Mouse (Mus musculus) liver, embryonic 14.5 days (tissue): ENCODE measurements around the gene Ccdc15. TPM values are rescaled to one million over a fixed set of nuclear protein-coding genes. Genes with fewer than 3 reads are reported as not detected.

Source experiments
- ATAC-seq: fragments of 200-750 bp; cut with Nextera tagmentation; 2 replicates; pipeline ENCODE4 v1.8.0; 2017; ENCODE audit warnings: moderate number of reproducible peaks, mild to moderate bottlenecking, moderate library complexity; ENCODE audit not compliant: insufficient read depth
- DNase-seq, 3 experiments: peaks; one replicate each; pipeline ENCODE4 v3.0.0-alpha.2; 2012 to 2013; ENCODE audit warnings: low read depth in 3 of 3, low spot score in 3 of 3
- H3K27ac ChIP-seq: fragments of 300-500 bp; sonication (generic); 2 replicates; pipeline ENCODE4 v1.5.1; 2014; ENCODE audit warnings: moderate library complexity, mild to moderate bottlenecking, control low read depth, inconsistent platforms
- H3K27me3 ChIP-seq: fragments of 300-500 bp; sonication (generic); 2 replicates; pipeline ENCODE4 v1.6.1; 2014; ENCODE audit warnings: mild to moderate bottlenecking, low read length, moderate library complexity; ENCODE audit not compliant: control insufficient read depth, insufficient read depth
- H3K36me3 ChIP-seq: fragments of 300-500 bp; sonication (generic); replicated peaks from 2 replicates; pipeline ENCODE4 v1.6.1; 2014; ENCODE audit warnings: low read depth; ENCODE audit not compliant: control insufficient read depth, insufficient read depth
- H3K4me1 ChIP-seq, 2 experiments: fragments of 200-500 bp in 1 of 2; fragments of 300-500 bp in 1 of 2; sonication (generic) in 1 of 2; replicated peaks; 2 replicates each; pipeline ENCODE4 v1.6.1; 2012 to 2014; ENCODE audit warnings: antibody characterized with exemption in 1 of 2, inconsistent platforms in 1 of 2, low read length in 1 of 2; ENCODE audit not compliant: control insufficient read depth in 2 of 2, insufficient read depth in 2 of 2
- H3K4me2 ChIP-seq: fragments of 300-500 bp; sonication (generic); 2 replicates; pipeline ENCODE4 v1.6.1; 2014; ENCODE audit warnings: low read depth, mild to moderate bottlenecking, control low read depth, moderate library complexity
- H3K4me3 ChIP-seq, 2 experiments: fragments of 200-500 bp in 1 of 2; fragments of 300-500 bp in 1 of 2; sonication (generic) in 1 of 2; 2 replicates each; pipeline ENCODE4 v1.5.1; 2012 to 2014; ENCODE audit warnings: low read depth in 2 of 2, low read length in 2 of 2, mild to moderate bottlenecking in 2 of 2, control low read depth in 1 of 2, inconsistent platforms in 1 of 2, moderate library complexity in 1 of 2; ENCODE audit not compliant: insufficient read depth in 1 of 2
- H3K9ac ChIP-seq: fragments of 300-500 bp; sonication (generic); replicated peaks from 2 replicates; pipeline ENCODE4 v1.6.1; 2014; ENCODE audit warnings: mild to moderate bottlenecking, control low read depth, moderate library complexity
- H3K9me3 ChIP-seq: fragments of 300-500 bp; sonication (generic); 2 replicates; pipeline ENCODE4 v1.6.1; 2016; ENCODE audit warnings: low read length, mixed read lengths; ENCODE audit not compliant: control insufficient read depth
- CTCF ChIP-seq: IDR thresholded peaks from 2 replicates; pipeline ENCODE4 v1.5.1; 2016; ENCODE audit warnings: antibody characterized with exemption, low read depth, control low read depth
- EP300 ChIP-seq: IDR thresholded peaks from 2 replicates; pipeline ENCODE4 v1.6.1; 2016; ENCODE audit warnings: antibody characterized with exemption, low read depth
- WGBS: fragments of 180-500 bp; shearing (Covaris S2); extraction: QIAGEN DNeasy Blood & Tissue Kit; methylation state at CpG from one replicate; pipeline ENCODE4 v1.1.7; 2014; ENCODE audit not compliant: insufficient replicate concordance; 5-methylcytosine and 5-hydroxymethylcytosine counted together
- polyA plus RNA-seq, 2 experiments: library from polyadenylated mRNA; depleted of rRNA in 1 of 2; stranded (reverse) in 1 of 2; unstranded in 1 of 2; fragments of >200 nt; fragmentation: Nextera tagmentation in 1 of 2; extraction: Ambion mirVana in 1 of 2; gene quantifications; 2 replicates each; pipeline versions ENCODE4 v1.2.1 to v1.2.3; 2012 to 2014

The Ccdc15 gene
- polyA plus RNA-seq, 2 experiments: 1.5 to 3.0 TPM

GRCm38 (mm10) chr9:37368081-37368830 lies 20.0 kb upstream of the Ccdc15 start:
- Histone ChIP-seq H3K4me2 (no peak overlapping the region), H3K27ac (no peak overlapping the region), H3K9me3 (no peaks in the 10 kb centered on the region), H3K4me3 (no peak overlapping the region), H3K9ac (no peak overlapping the region), H3K36me3 (no peaks in the 10 kb centered on the region), H3K27me3 (no peaks in the 10 kb centered on the region), H3K4me1 (0 out of 4 replicates have a peak, but pooled peaks cover 0 to 1% of the 10 kb centered on the region in 2 experiments)
- TF ChIP-seq EP300 (no peak), CTCF (no peak)
- no peak for DNase-seq
- no peak for ATAC-seq
- 62% methylated on average over 11 of the region's 11 CpGs for WGBS

- H3K27me3 ChIP-seq: no peaks in the 10 kb centered on the region
- H3K4me3 ChIP-seq: no peak within 1 kb of the TSS
- WGBS: 69% methylated on average over 17 of the region's 17 CpGs
- DNase-seq (no peak), ATAC-seq (no peak)
- H3K27ac ChIP-seq: no peak within 1 kb of the TSS
- H3K36me3 ChIP-seq: no peaks in the 10 kb centered on the region
- no peak within 1 kb of the TSS for H3K9ac ChIP-seq
- no peaks in the 10 kb centered on the region for H3K9me3 ChIP-seq
- 0 out of 4 replicates have a peak, but pooled peaks cover 0 to 1% of the 10 kb centered on the region in 2 experiments for H3K4me1 ChIP-seq
- no peak for TF ChIP-seq EP300
- H3K4me2 ChIP-seq: no peak within 1 kb of the TSS
These were observed 19.3 kb upstream of the Ccdc15 start, which contains the start of gene Hepacam for GRCm38 (mm10) chr9:37367301-37368080. Hepacam (plus strand) TSS chr9:37367351.

- ATAC-seq: no peak
- H3K9me3 ChIP-seq: no peaks in the 10 kb centered on the region
- WGBS: 54% methylated on average over 5 of the region's 5 CpGs
These were observed 17.5 kb upstream of the Ccdc15 start for GRCm38 (mm10) chr9:37365706-37366105.

GRCm38 (mm10) chr9:37364392-37364791 lies 16.2 kb upstream of the Ccdc15 start:
- no peaks in the 10 kb centered on the region for H3K36me3 ChIP-seq
- H3K4me1 ChIP-seq: 0 out of 4 replicates have a peak, but pooled peaks cover 0 to 1% of the 10 kb centered on the region in 2 experiments
- no peak overlapping the region for H3K9ac ChIP-seq
- no peak overlapping the region for H3K27ac ChIP-seq
- H3K9me3 ChIP-seq: no peaks in the 10 kb centered on the region
- H3K4me2 ChIP-seq: no peak overlapping the region
- no peaks in the 10 kb centered on the region for H3K27me3 ChIP-seq
- ATAC-seq (no peak), DNase-seq (no peak)
- no peak overlapping the region for H3K4me3 ChIP-seq
- TF ChIP-seq EP300: no peak
- 56% methylated on average over 3 of the region's 3 CpGs for WGBS

More at GRCm38 (mm10) chr9:37365706-37366105, 17.5 kb upstream of the Ccdc15 start:
- TF ChIP-seq CTCF: no peak
- no peak for TF ChIP-seq EP300
- no peaks in the 10 kb centered on the region for H3K36me3 ChIP-seq
- 0 out of 4 replicates have a peak, but pooled peaks cover 0 to 1% of the 10 kb centered on the region in 2 experiments for H3K4me1 ChIP-seq
- no peak overlapping the region for H3K4me3 ChIP-seq
- no peak for DNase-seq
- H3K27me3 ChIP-seq: no peaks in the 10 kb centered on the region
- H3K4me2 ChIP-seq: no peak overlapping the region
- H3K9ac ChIP-seq: no peak overlapping the region
- H3K27ac ChIP-seq: no peak overlapping the region

GRCm38 (mm10) chr9:37363551-37363950 lies 15.3 kb upstream of the Ccdc15 start:
- DNase-seq (no peak), ATAC-seq (no peak)
- 0 out of 4 replicates have a peak, but pooled peaks cover 0 to 1% of the 10 kb centered on the region in 2 experiments for H3K4me1 ChIP-seq
- H3K4me2 ChIP-seq: no peak overlapping the region
- no peaks in the 10 kb centered on the region for H3K27me3 ChIP-seq
- TF ChIP-seq CTCF (no peak), EP300 (no peak)
- WGBS: 45% methylated on average over 3 of the region's 3 CpGs
- no peaks in the 10 kb centered on the region for H3K9me3 ChIP-seq
- no peaks in the 10 kb centered on the region for H3K36me3 ChIP-seq
- no peak overlapping the region for H3K4me3 ChIP-seq
- no peak overlapping the region for H3K9ac ChIP-seq
- no peak overlapping the region for H3K27ac ChIP-seq
